Mouse (Mus musculus): ENCODE measurements at regions not wholly inside any gene's neighbourhood (a gene's known extent, or its start where the extent isn't known, plus 50 kb on each side); places are given as distances from the start of the nearest gene placed in this dataset.
A peak's percentile ranks its signal among the peaks of the same experiment; 100 is the strongest.

DNA sequence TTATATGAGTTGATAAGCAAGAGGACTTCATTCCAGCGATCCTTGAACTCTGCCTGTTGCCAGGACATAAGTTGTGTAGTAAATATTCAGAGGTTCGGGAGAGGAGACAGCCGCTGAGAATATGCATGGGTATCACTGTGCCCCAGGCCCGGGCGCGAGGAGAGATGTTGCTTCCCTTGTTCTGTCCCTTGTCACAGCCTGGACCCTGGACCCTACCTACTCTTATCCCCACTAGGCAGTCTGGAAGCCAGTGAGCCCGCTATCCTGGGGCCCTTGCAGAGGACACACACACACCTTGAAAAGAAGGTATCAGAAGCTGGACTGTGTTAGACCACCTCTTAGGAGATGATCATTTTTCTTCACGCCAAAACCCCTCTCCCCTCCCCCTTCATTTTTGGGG lies 124.9 kb upstream of the Lemd2 start:
- Histone ChIP-seq H3K9me3 (replicated peaks; ENCODE audit: control insufficient read depth, low read length, poor library complexity, severe bottlenecking) (no peaks in the 10 kb centered on the region), H3K36me3 (ENCODE audit: control insufficient read depth, insufficient read depth, low read length) (no peaks in the 10 kb centered on the region), H3K4me3 (ENCODE audit: low read depth, low read length) (no peak overlapping the region), H3K27me3 (ENCODE audit: control insufficient read depth, insufficient read depth, low read depth, low read length) (peaks cover 3% of the 10 kb centered on the region; the same call in 1 of the 2 replicates), H3K4me2 (ENCODE audit: low read length) (no peak overlapping the region), H3K27ac (ENCODE audit: low read length) (no peak overlapping the region), H3K9ac (ENCODE audit: low read depth, low read length) (no peak overlapping the region), H3K4me1 (ENCODE audit: control insufficient read depth, insufficient read depth, low read length) (0 out of 2 replicates have a peak, but pooled peaks cover 2% of the 10 kb centered on the region)
- ATAC-seq = no peak
- WGBS = 84% methylated on average over 8 of the region's 8 CpGs

- Histone ChIP-seq H3K4me3 (ENCODE audit: low read depth, low read length) (peak overlapping the region; percentile 29), H3K27me3 (ENCODE audit: control insufficient read depth, insufficient read depth, low read depth, low read length) (peaks cover 3% of the 10 kb centered on the region; the same call in 1 of the 2 replicates), H3K27ac (ENCODE audit: low read length) (no peak overlapping the region), H3K9ac (ENCODE audit: low read depth, low read length) (no peak overlapping the region), H3K4me1 (ENCODE audit: control insufficient read depth, insufficient read depth, low read length) (0 out of 2 replicates have a peak, but pooled peaks cover 2% of the 10 kb centered on the region), H3K36me3 (ENCODE audit: control insufficient read depth, insufficient read depth, low read length) (no peaks in the 10 kb centered on the region), H3K9me3 (replicated peaks; ENCODE audit: control insufficient read depth, low read length, poor library complexity, severe bottlenecking) (no peaks in the 10 kb centered on the region), H3K4me2 (ENCODE audit: low read length) (peak overlapping the region; percentile 54)
- 7% methylated on average over 18 of the region's 18 CpGs for WGBS
- peak; percentile 87 for ATAC-seq
These were observed 120.8 kb upstream of the Lemd2 start for GRCm38 (mm10) chr17:27325002-27325460.

GRCm38 (mm10) chr17:27323513-27323912 lies 119.2 kb upstream of the Lemd2 start:
- H3K4me1 ChIP-seq (ENCODE audit: control insufficient read depth, insufficient read depth, low read length) = 0 out of 2 replicates have a peak, but pooled peaks cover 2% of the 10 kb centered on the region
- H3K4me2 ChIP-seq (ENCODE audit: low read length) = no peak overlapping the region
- no peaks in the 10 kb centered on the region for H3K36me3 ChIP-seq (ENCODE audit: control insufficient read depth, insufficient read depth, low read length)
- H3K9ac ChIP-seq (ENCODE audit: low read depth, low read length) = no peak overlapping the region
- H3K27ac ChIP-seq (ENCODE audit: low read length) = no peak overlapping the region
- no peak for ATAC-seq
- peaks cover 3% of the 10 kb centered on the region; the same call in 1 of the 2 replicates for H3K27me3 ChIP-seq (ENCODE audit: control insufficient read depth, insufficient read depth, low read depth, low read length)
- WGBS = 89% methylated on average over 2 of the region's 2 CpGs
- no peaks in the 10 kb centered on the region for H3K9me3 ChIP-seq (replicated peaks; ENCODE audit: control insufficient read depth, low read length, poor library complexity, severe bottlenecking)
- H3K4me3 ChIP-seq (ENCODE audit: low read depth, low read length) = no peak overlapping the region

DNA sequence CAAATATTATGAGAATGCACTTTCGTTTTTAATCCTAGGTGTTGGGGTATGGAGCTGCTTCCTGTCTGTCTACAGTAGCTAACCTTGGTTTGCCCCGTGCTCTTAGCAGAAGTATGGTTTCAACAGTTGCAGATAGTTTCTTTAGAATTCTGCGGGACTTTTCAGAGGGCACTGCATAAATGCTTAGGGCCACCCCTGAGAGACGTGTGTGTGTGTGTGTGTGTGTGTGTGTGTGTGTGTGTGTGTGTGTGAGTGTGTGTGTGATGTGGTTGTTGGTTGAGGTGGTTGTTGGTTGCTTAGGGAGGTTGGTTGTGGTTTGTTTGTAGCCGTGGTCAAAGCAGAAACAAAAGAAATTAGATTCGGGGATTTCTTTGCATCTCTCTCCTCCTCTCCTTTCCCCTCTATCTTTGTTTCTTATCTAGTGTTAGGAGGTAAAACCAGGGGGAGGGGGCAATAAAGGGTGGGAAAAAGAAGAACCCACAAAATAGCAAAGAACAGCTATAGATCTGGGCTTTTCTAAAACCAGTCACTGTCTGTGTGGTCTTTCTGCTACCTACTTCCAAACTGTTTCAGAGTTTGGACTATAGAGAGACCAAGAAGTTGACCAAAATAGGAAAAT lies 118.7 kb upstream of the Lemd2 start:
- Histone ChIP-seq H3K27ac (ENCODE audit: low read length) (no peak overlapping the region), H3K9me3 (replicated peaks; ENCODE audit: control insufficient read depth, low read length, poor library complexity, severe bottlenecking) (no peaks in the 10 kb centered on the region), H3K36me3 (ENCODE audit: control insufficient read depth, insufficient read depth, low read length) (no peaks in the 10 kb centered on the region), H3K4me1 (ENCODE audit: control insufficient read depth, insufficient read depth, low read length) (0 out of 2 replicates have a peak, but pooled peaks cover 2% of the 10 kb centered on the region), H3K4me2 (ENCODE audit: low read length) (no peak overlapping the region), H3K27me3 (ENCODE audit: control insufficient read depth, insufficient read depth, low read depth, low read length) (peaks cover 3% of the 10 kb centered on the region; the same call in 1 of the 2 replicates), H3K9ac (ENCODE audit: low read depth, low read length) (no peak overlapping the region), H3K4me3 (ENCODE audit: low read depth, low read length) (no peak overlapping the region)
- no peak for ATAC-seq
- 79% methylated on average over 6 of the region's 6 CpGs for WGBS

- no peaks in the 10 kb centered on the region for H3K36me3 ChIP-seq (ENCODE audit: control insufficient read depth, insufficient read depth, low read length)
- H3K4me3 ChIP-seq (ENCODE audit: low read depth, low read length) = no peak overlapping the region
- ATAC-seq = no peak
- no peak overlapping the region for H3K9ac ChIP-seq (ENCODE audit: low read depth, low read length)
- 76% methylated on average over 7 of the region's 7 CpGs for WGBS
- H3K27ac ChIP-seq (ENCODE audit: low read length) = no peak overlapping the region
- H3K9me3 ChIP-seq (replicated peaks; ENCODE audit: control insufficient read depth, low read length, poor library complexity, severe bottlenecking) = no peaks in the 10 kb centered on the region
- H3K4me1 ChIP-seq (ENCODE audit: control insufficient read depth, insufficient read depth, low read length) = peaks cover 8% of the 10 kb centered on the region; the same call in 1 of the 2 replicates
- H3K27me3 ChIP-seq (ENCODE audit: control insufficient read depth, insufficient read depth, low read depth, low read length) = no peaks in the 10 kb centered on the region
- no peak overlapping the region for H3K4me2 ChIP-seq (ENCODE audit: low read length)
These were observed 114.9 kb upstream of the Lemd2 start for GRCm38 (mm10) chr17:27318969-27319695.

DNA sequence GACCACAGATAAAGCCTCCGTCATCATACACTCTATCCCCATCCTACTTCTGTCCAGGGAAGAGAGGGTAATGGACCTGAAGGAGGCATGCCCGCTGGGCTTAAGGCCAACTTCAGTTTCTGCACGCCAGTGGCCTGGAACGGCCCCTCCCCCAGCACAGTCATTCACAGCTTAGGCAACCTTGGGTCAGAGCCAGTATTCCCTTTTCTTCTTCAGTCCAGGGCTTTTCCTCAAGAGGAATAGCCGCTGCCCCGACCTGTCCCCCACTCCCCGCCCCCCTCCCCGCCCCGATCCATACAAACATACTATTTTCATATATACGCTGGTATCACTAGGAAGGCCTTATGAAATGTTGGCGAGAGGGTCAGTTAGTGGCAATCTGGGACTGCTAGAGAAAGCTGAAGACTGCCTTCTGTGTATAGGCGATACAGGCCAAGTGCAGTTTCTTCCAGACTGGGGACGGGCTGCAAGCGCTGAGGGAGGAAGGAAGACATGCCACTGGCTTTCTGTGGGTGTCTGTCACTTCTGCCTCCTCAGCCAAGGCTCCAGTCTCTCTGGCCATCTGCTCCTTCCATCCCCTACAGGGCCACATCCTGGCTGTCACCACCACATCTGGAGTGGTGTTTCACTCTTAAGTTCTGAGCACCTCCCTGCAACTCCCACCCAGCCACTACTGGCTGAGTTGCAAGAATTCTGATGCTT lies 113.5 kb upstream of the Lemd2 start:
- Histone ChIP-seq H3K4me1 (ENCODE audit: control insufficient read depth, insufficient read depth, low read length) (peaks cover 8% of the 10 kb centered on the region; the same call in 1 of the 2 replicates), H3K27me3 (ENCODE audit: control insufficient read depth, insufficient read depth, low read depth, low read length) (no peaks in the 10 kb centered on the region), H3K36me3 (ENCODE audit: control insufficient read depth, insufficient read depth, low read length) (no peaks in the 10 kb centered on the region), H3K4me3 (ENCODE audit: low read depth, low read length) (no peak overlapping the region), H3K9me3 (replicated peaks; ENCODE audit: control insufficient read depth, low read length, poor library complexity, severe bottlenecking) (no peaks in the 10 kb centered on the region), H3K27ac (ENCODE audit: low read length) (no peak overlapping the region), H3K9ac (ENCODE audit: low read depth, low read length) (no peak overlapping the region), H3K4me2 (ENCODE audit: low read length) (no peak overlapping the region)
- ATAC-seq = peak; percentile 42; the same call in 1 of the 2 replicates
- 50% methylated on average over 14 of the region's 14 CpGs for WGBS

DNA sequence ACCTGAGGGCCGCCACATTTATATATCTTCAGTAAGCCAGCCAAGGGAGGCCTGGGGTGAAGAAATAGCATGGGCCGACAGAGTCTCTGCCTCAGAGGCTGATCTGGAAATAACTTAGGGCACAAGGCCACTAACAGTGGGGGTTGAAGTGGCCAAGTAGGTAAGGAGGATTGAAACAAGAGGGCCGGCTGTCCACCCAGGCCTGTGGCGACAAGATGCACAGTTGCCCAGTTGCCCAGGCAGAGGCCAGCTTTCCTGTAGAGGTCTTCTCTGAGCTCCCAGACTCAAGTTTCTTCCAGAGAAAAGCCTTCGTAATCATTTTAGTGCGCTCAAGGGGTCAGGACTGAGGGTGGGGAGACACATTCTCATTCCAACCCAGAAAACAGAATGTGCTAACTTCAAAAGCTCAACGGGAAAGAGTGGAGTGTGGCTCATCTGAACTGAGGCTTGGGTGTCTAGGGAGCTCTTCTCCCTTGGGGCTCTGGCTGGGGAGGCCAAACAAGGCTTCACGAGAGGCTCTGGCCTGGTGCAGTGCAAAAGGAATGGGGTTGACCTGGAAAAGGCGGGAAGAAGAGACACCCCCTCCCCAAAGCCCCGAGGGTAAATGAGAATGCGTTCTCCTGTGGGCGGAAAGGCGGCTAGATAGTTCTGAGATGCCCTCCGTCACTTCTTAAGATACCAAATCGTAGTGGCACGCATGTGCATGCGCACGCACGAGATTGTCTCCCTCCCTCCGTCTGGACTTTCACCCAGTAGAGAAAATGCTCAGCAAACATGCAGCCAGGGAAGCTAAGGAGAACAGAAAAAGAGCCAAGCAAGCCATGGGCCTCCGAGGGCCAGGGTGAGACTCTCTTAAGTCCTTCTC lies 112.7 kb upstream of the Lemd2 start:
- ATAC-seq = no peak
- Histone ChIP-seq H3K9me3 (replicated peaks; ENCODE audit: control insufficient read depth, low read length, poor library complexity, severe bottlenecking) (no peaks in the 10 kb centered on the region), H3K9ac (ENCODE audit: low read depth, low read length) (no peak overlapping the region), H3K27ac (ENCODE audit: low read length) (no peak overlapping the region), H3K4me3 (ENCODE audit: low read depth, low read length) (no peak overlapping the region), H3K27me3 (ENCODE audit: control insufficient read depth, insufficient read depth, low read depth, low read length) (no peaks in the 10 kb centered on the region), H3K4me1 (ENCODE audit: control insufficient read depth, insufficient read depth, low read length) (peaks cover 8% of the 10 kb centered on the region; the same call in 1 of the 2 replicates), H3K36me3 (ENCODE audit: control insufficient read depth, insufficient read depth, low read length) (no peaks in the 10 kb centered on the region), H3K4me2 (ENCODE audit: low read length) (no peak overlapping the region)
- 75% methylated on average over 21 of the region's 21 CpGs for WGBS

DNA sequence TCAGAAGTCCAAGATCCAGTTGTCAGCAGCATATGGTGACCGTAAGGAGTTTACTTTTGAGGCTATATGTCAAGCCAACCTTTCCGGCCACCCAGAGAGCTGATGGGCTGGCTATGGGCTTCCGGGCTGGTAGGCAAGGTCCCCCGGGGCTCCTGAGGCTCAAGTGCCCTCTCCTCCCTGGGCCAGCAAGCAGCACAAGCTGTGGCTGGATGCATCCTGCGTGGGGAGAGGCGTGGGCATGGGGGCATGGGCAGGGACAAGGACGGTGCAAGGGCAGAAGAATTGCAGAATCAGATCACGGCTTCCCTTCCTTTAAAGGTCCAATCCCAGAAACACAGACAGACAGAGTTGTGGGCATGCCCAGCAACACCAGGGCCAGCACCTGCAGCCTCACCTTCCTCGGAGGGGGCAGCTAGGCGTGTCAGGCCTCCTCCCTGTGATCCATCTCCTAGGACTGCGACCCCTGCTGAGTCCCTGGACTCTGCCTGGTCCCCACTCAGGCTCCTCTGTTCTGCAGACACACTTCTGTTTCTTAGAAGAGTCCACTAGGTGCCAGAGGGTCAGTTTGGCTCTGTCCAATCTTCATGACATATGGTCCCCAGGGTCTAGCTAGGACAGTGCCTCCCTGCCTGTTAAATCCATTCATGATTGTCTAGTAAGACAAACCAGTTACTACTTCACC lies 111.8 kb upstream of the Lemd2 start:
- Histone ChIP-seq H3K9me3 (replicated peaks; ENCODE audit: control insufficient read depth, low read length, poor library complexity, severe bottlenecking) (no peaks in the 10 kb centered on the region), H3K9ac (ENCODE audit: low read depth, low read length) (no peak overlapping the region), H3K36me3 (ENCODE audit: control insufficient read depth, insufficient read depth, low read length) (no peaks in the 10 kb centered on the region), H3K4me1 (ENCODE audit: control insufficient read depth, insufficient read depth, low read length) (peaks cover 8% of the 10 kb centered on the region; the same call in 1 of the 2 replicates), H3K27me3 (ENCODE audit: control insufficient read depth, insufficient read depth, low read depth, low read length) (no peaks in the 10 kb centered on the region), H3K4me3 (ENCODE audit: low read depth, low read length) (no peak overlapping the region), H3K4me2 (ENCODE audit: low read length) (no peak overlapping the region), H3K27ac (ENCODE audit: low read length) (no peak overlapping the region)
- WGBS = 87% methylated on average over 11 of the region's 11 CpGs
- ATAC-seq = no peak
